Mouse (Mus musculus) spleen, adult 18-20 months (tissue): Measurements from ENCODE around the gene Rcc2.

Experiments
- DNase-seq, 2 experiments: peaks; one replicate each; pipeline ENCODE4 v3.0.0; 2022; ENCODE audit warnings: mixed read lengths in 2 of 2

The Rcc2 gene

DNA sequence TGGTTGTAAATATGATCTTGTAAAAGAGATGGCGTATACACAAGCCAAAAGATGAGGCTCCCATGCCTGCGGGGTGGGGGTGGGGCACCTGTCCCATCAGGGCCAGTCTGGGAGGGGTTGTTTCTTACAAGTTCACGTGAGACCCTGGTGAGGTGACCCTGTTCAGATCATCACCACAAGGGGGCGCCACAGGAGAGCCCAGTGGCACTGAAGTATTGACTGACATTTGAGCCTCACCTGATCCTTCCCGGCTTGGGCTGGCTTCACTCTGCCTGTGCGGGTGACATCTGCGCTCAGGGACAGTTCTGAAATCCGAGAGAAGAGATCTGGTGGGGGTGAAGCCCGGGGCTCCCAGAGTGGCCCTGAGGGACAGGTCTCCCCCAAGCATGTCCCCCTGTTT is 62.8 kb downstream of the Rcc2 start:
- peak; percentile 40 to 71 for DNase-seq

GRCm38 (mm10) chr4:140765936-140766335 is 65.6 kb downstream of the Rcc2 start:
- no peak for DNase-seq

GRCm38 (mm10) chr4:140768973-140769372 is 68.6 kb downstream of the Rcc2 start:
- no peak for DNase-seq

DNA sequence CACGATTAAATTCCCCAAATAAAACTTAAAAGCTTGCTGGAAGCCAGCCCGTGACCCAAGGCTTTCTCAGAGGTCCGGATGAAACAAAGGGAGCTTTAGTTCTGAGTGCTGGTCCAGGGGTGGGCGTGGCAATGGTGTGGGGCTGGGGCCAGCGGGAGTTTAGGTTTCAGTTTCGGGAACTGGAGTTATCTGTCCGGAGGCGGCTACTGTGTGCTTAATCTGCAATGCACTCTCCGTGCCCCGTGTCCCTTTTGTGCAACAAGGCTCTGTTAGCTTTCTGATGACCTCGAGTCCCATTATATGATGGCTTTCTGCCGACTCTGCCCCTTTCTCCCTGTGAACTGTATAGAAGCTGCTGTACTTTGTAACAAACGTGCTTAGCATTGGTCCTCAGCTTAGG is 70.1 kb downstream of the Rcc2 start:
- DNase-seq, result peak in 1 of 2 experiments; percentile 33

DNA sequence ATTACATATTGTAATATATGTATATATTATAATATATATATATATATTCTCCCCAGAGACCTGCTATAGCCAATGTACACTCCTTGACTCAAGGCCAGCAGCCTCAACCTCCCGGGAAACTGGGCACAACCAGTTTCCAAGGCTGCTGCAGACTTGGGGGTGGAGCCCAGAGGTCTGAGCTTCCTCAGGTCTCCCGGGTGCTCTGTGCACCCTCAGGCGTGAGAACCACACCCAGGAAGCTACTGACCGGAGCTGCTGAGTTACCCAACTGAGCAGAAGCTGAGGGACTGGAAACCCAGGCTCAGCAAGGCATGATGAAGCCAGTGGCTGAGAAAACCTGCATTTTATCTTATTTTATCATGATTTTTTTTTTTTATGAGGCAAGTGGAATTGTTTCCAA is 70.8 kb downstream of the Rcc2 start:
- DNase-seq, result no peak
